Mouse (Mus musculus): ENCODE measurements around the gene Shoc2.
A peak's percentile ranks its signal among the peaks of the same experiment; 100 is the strongest.

Shoc2 gene

GRCm38 (mm10) chr19:54040356-54041028 lies 96.4 kb downstream of the Shoc2 start:
- DNase-seq: no peak

GRCm38 (mm10) chr19:54041029-54041367 lies 96.9 kb downstream of the Shoc2 start:
- DNase-seq: peak; percentile 20

GRCm38 (mm10) chr19:54043851-54044250 lies 99.7 kb downstream of the Shoc2 start, which contains the start of gene Adra2a:
Adra2a (plus strand) TSS chr19:54044151.
- no peak for DNase-seq

GRCm38 (mm10) chr19:54044507-54045371 lies 100.6 kb downstream of the Shoc2 start:
- peak; percentile 93 for DNase-seq

GRCm38 (mm10) chr19:54045412-54045811 lies 101.3 kb downstream of the Shoc2 start:
- peak; percentile 44 for DNase-seq

GRCm38 (mm10) chr19:54045931-54046683 lies 102.0 kb downstream of the Shoc2 start:
- DNase-seq: peak; percentile 23

GRCm38 (mm10) chr19:54046684-54047070 lies 102.6 kb downstream of the Shoc2 start:
- peak; percentile 48 for DNase-seq

GRCm38 (mm10) chr19:54047386-54048050 lies 103.4 kb downstream of the Shoc2 start:
- DNase-seq: peak; percentile 28

- peak; percentile 34 for DNase-seq
Measured at GRCm38 (mm10) chr19:54048161-54048885, 104.2 kb downstream of the Shoc2 start.

- no peak for DNase-seq
Measured at GRCm38 (mm10) chr19:54051651-54052050, 107.5 kb downstream of the Shoc2 start.

GRCm38 (mm10) chr19:54055845-54056244 lies 111.7 kb downstream of the Shoc2 start:
- no peak for DNase-seq

GRCm38 (mm10) chr19:54068447-54068846 lies 124.3 kb downstream of the Shoc2 start:
- DNase-seq: no peak

GRCm38 (mm10) chr19:54070521-54070920 lies 126.4 kb downstream of the Shoc2 start:
- no peak for DNase-seq

- DNase-seq: no peak
Measured at GRCm38 (mm10) chr19:54072233-54072800, 128.2 kb downstream of the Shoc2 start.

GRCm38 (mm10) chr19:54076362-54077349 lies 132.6 kb downstream of the Shoc2 start:
- peak; percentile 27 for DNase-seq

- no peak for DNase-seq
Measured at GRCm38 (mm10) chr19:54081303-54081702, 137.2 kb downstream of the Shoc2 start.

GRCm38 (mm10) chr19:54081716-54082165 lies 137.6 kb downstream of the Shoc2 start:
- no peak for DNase-seq
